Comparison of ENCODE assay signal across 9 mouse cellular contexts in the genomic region with DNA sequence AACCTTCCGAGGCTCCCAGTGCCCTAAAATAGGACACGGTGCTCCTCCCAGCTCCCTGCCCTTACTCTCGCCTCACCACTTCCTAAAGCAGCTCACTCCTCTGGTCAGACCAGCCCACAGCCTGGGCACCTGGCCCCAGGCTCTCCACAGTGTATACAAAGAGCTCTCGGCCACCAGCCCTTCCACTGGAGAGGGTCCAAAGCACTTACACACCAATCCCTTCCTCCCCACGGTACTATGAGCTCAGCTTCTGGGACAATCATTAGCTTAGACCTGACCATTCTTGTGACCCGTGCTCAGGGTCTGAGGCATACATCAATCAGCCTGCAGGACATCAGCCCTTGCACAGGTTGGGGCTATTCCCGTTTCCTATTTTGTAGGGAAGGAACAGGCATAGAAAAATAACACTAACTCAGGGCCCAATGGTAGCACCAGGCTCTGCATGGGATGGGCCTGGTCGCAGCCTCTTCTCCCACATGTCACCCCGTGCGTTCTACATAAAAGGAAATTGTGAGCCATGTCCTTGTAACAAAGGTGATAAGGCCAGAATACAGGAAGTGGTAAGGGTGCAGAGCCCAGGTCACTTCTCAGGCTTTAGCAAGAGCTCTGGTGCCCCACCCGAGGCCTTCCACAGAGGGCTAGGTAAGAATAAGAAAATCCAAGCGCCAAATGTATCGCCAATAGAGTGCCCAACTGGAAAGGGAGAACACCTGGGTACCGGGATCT. TPM values are rescaled to one million over a fixed set of nuclear protein-coding genes. Genes with fewer than 3 reads are reported as not detected.
DNase-seq lines count a peak whose midpoint lies in the region; ATAC-seq and TF ChIP-seq lines count a peak whose summit lies in the region.
"Had no signal": no experiment of that assay in that cellular context is flagged by ENCODE, and none has a peak within 500 bp of the region (broad histone marks: within the 10 kb centered on the region; RNA-seq: fewer than 3 reads in every experiment).

No protein-coding gene starts in this region.

- no peaks in the 10 kb centered on the region for H3K36me3 ChIP-seq in kidney, postnatal 0 days (ENCODE audit: insufficient read depth, low read length)
- no peaks in the 10 kb centered on the region for H3K36me3 ChIP-seq in midbrain, embryonic 16.5 days (ENCODE audit: control insufficient read depth, insufficient read depth, low read length)
- H3K36me3 ChIP-seq: forebrain, embryonic 15.5 days had no signal

- H3K27me3 ChIP-seq in kidney, postnatal 0 days (ENCODE audit: insufficient read depth, low read length) = no peaks in the 10 kb centered on the region
- H3K27me3 ChIP-seq in midbrain, embryonic 16.5 days (ENCODE audit: control insufficient read depth, insufficient read depth, low read depth, low read length) = no peaks in the 10 kb centered on the region
- H3K27me3 ChIP-seq: forebrain, embryonic 15.5 days had no signal

- no peak overlapping the region for H3K4me2 ChIP-seq in kidney, postnatal 0 days (ENCODE audit: low read length)
- H3K4me2 ChIP-seq in midbrain, embryonic 16.5 days (ENCODE audit: low read length) = no peak overlapping the region
- H3K4me2 ChIP-seq: forebrain, embryonic 15.5 days had no signal

- no peak overlapping the region for H3K4me3 ChIP-seq in brown adipose tissue, adult 24 weeks (ENCODE audit: insufficient read depth, low read depth, low read length)
- H3K4me3 ChIP-seq in kidney, postnatal 0 days (replicated peaks; ENCODE audit: low read depth, low read length) = no peak overlapping the region
- no peak overlapping the region for H3K4me3 ChIP-seq in midbrain, embryonic 16.5 days (ENCODE audit: low read depth, low read length)
- H3K4me3 ChIP-seq: forebrain, embryonic 15.5 days; left cerebral cortex, adult 2 months had no signal

- no peak for TF ChIP-seq CTCF in kidney, postnatal 0 days (IDR thresholded peaks at IDR 0.05; ENCODE audit: low read depth)

- no peak overlapping the region for H3K9ac ChIP-seq in kidney, postnatal 0 days (ENCODE audit: low read depth, low read length)
- no peak overlapping the region for H3K9ac ChIP-seq in midbrain, embryonic 16.5 days (ENCODE audit: low read depth, low read length)
- H3K9ac ChIP-seq: forebrain, embryonic 15.5 days had no signal

- H3K27ac ChIP-seq in brown adipose tissue, adult 24 weeks (replicated peaks; ENCODE audit: low read depth, low read length) = peak overlapping the region; percentile 15; the same call in 1 of the 2 replicates
- peak overlapping the region; percentile 82 for H3K27ac ChIP-seq in kidney, postnatal 0 days
- no peak overlapping the region for H3K27ac ChIP-seq in midbrain, embryonic 16.5 days (ENCODE audit: low read length)
- H3K27ac ChIP-seq: forebrain, embryonic 15.5 days; left cerebral cortex, adult 2 months had no signal

- ATAC-seq in kidney, postnatal 0 days (replicated peaks; ENCODE audit: low FRiP score, low read depth) = peak; percentile 73
- ATAC-seq in midbrain, embryonic 16.5 days = no peak
- ATAC-seq: forebrain, embryonic 15.5 days had no signal

- peak; percentile 32 for DNase-seq in MEL-GATA-1-ER (ENCODE audit: extremely low read depth, low read depth)
- peak; percentile 52 for DNase-seq in kidney, postnatal 0 days (ENCODE audit: low spot score)
- peak; percentile 90 for DNase-seq in lung, postnatal 25 days (ENCODE audit: low spot score)
- no peak for DNase-seq in MN1 (ENCODE audit: low spot score)
- no peak for DNase-seq in spleen, postnatal 10 days (ENCODE audit: low spot score in 2 of 2)

- H3K9me3 ChIP-seq in kidney, postnatal 0 days (replicated peaks; ENCODE audit: low read length) = no peaks in the 10 kb centered on the region
- H3K9me3 ChIP-seq in midbrain, embryonic 16.5 days (replicated peaks; ENCODE audit: control insufficient read depth, low read length, poor library complexity, severe bottlenecking) = no peaks in the 10 kb centered on the region
- H3K9me3 ChIP-seq: forebrain, embryonic 15.5 days had no signal

- WGBS in kidney, postnatal 0 days = 55% methylated on average over 14 of the region's 14 CpGs
- 88% methylated on average over 14 of the region's 14 CpGs for WGBS in midbrain, embryonic 16.5 days

- H3K4me1 ChIP-seq in brown adipose tissue, adult 24 weeks (ENCODE audit: control insufficient read depth, insufficient read depth, insufficient read length, low read length) = peaks cover 62% of the 10 kb centered on the region
- H3K4me1 ChIP-seq in kidney, postnatal 0 days (replicated peaks; ENCODE audit: insufficient read depth, low read length) = peaks cover 47% of the 10 kb centered on the region
- H3K4me1 ChIP-seq in midbrain, embryonic 16.5 days (ENCODE audit: control insufficient read depth, insufficient read depth, low read length) = no peaks in the 10 kb centered on the region

RNA-seq across cellular contexts. Expression of gene Itpk1, which starts 56.7 kb away (rescaled TPM):
- polyA plus RNA-seq in brown adipose tissue, adult 24 weeks (2012; ENCODE audit: insufficient read depth, insufficient read length, missing spikeins) = 65.8 and 126 TPM in 2 replicates
- polyA plus RNA-seq in kidney, postnatal 0 days (2015; fragmentation: Nextera tagmentation; extraction: Ambion mirVana) = 16.1 and 17.8 TPM in 2 replicates
- polyA plus RNA-seq in midbrain, embryonic 16.5 days (2015; fragmentation: Nextera tagmentation; extraction: Ambion mirVana) = 35.8 and 39.3 TPM in 2 replicates

Comparison
In these comparisons a context has a peak if more than half of its experiments do, and no peak if none do; other contexts are left out.
1. DNase-seq: peak in MEL-GATA-1-ER (single experiment), kidney, postnatal 0 days (single experiment) and lung, postnatal 25 days (single experiment); none in MN1 (single experiment) and spleen, postnatal 10 days (0 of 2).